Mouse (Mus musculus) forebrain, embryonic 12.5 days (tissue): ENCODE measurements around the gene Coro1c. TPM values are rescaled to one million over a fixed set of nuclear protein-coding genes. Genes with fewer than 3 reads are reported as not detected.

ENCODE experiments used
- ATAC-seq: fragments of 200-750 bp; cut with Nextera tagmentation; 2 replicates; pipeline ENCODE4 v1.8.0; 2017; ENCODE audit warnings: moderate TSS enrichment; ENCODE audit not compliant: low FRiP score
- H3K27ac ChIP-seq: fragments of 300-500 bp; sonication (generic); 2 replicates; pipeline ENCODE4 v1.5.1; 2016; ENCODE audit warnings: mild to moderate bottlenecking
- H3K27me3 ChIP-seq: fragments of 300-500 bp; sonication (generic); 2 replicates; pipeline ENCODE4 v1.6.1; 2016; ENCODE audit warnings: mild to moderate bottlenecking
- H3K36me3 ChIP-seq: fragments of 300-500 bp; sonication (generic); replicated peaks from 2 replicates; pipeline ENCODE4 v1.6.1; 2016; ENCODE audit warnings: mild to moderate bottlenecking
- H3K4me1 ChIP-seq: fragments of 300-500 bp; sonication (generic); 2 replicates; pipeline ENCODE4 v1.6.1; 2016
- H3K4me2 ChIP-seq: fragments of 300-500 bp; sonication (generic); 2 replicates; pipeline ENCODE4 v1.6.1; 2016; ENCODE audit warnings: mild to moderate bottlenecking, moderate library complexity
- H3K4me3 ChIP-seq: fragments of 300-500 bp; sonication (generic); replicated peaks from 2 replicates; pipeline ENCODE4 v1.5.1; 2016; ENCODE audit warnings: mild to moderate bottlenecking
- H3K9ac ChIP-seq: fragments of 300-500 bp; sonication (generic); 2 replicates; pipeline ENCODE4 v1.6.1; 2016; ENCODE audit warnings: mild to moderate bottlenecking
- H3K9me3 ChIP-seq: fragments of 300-500 bp; sonication (generic); 2 replicates; pipeline ENCODE4 v1.6.1; 2016
- WGBS: fragments of 180-500 bp; shearing (Covaris S2); methylation state at CpG from one replicate; pipeline ENCODE4 v1.1.7; 2016; 5-methylcytosine and 5-hydroxymethylcytosine counted together
- polyA plus RNA-seq: library from polyadenylated mRNA; unstranded; fragments of >200 nt; fragmentation: Nextera tagmentation; extraction: Ambion mirVana; gene quantifications from 2 replicates; pipeline ENCODE4 v1.2.1, GENCODE M21; 2016

The Coro1c gene
- polyA plus RNA-seq, 1 experiment from 2014 or later, result 256 TPM

- H3K4me1 ChIP-seq, result peaks cover 60% of the 10 kb centered on the region
- no peak overlapping the region for H3K4me3 ChIP-seq
- ATAC-seq, result no peak
- no peaks in the 10 kb centered on the region for H3K9me3 ChIP-seq
- peaks cover 52% of the 10 kb centered on the region for H3K36me3 ChIP-seq
- H3K27ac ChIP-seq, result no peak overlapping the region
- H3K4me2 ChIP-seq, result no peak overlapping the region
- no peaks in the 10 kb centered on the region for H3K27me3 ChIP-seq
- WGBS, result 81% methylated on average over 3 of the region's 3 CpGs
- no peak overlapping the region for H3K9ac ChIP-seq
Measured at GRCm38 (mm10) chr5:113877565-113877964, 31.0 kb downstream of the Coro1c start.

GRCm38 (mm10) chr5:113876176-113876575, 32.4 kb downstream of the Coro1c start:
- H3K27ac ChIP-seq, result peak overlapping the region; percentile 100
- WGBS, result 91% methylated on average over 7 of the region's 7 CpGs
- ATAC-seq, result no peak

GRCm38 (mm10) chr5:113875625-113876024, 32.9 kb downstream of the Coro1c start:
- no peak overlapping the region for H3K4me3 ChIP-seq
- WGBS, result 92% methylated on average over 4 of the region's 4 CpGs
- H3K4me1 ChIP-seq, result peaks cover 69% of the 10 kb centered on the region
- no peak for ATAC-seq
- no peaks in the 10 kb centered on the region for H3K9me3 ChIP-seq
- H3K27me3 ChIP-seq, result no peaks in the 10 kb centered on the region
- no peak overlapping the region for H3K4me2 ChIP-seq
- peaks cover 35% of the 10 kb centered on the region for H3K36me3 ChIP-seq
- no peak overlapping the region for H3K9ac ChIP-seq
- H3K27ac ChIP-seq, result peak overlapping the region; percentile 100

More at GRCm38 (mm10) chr5:113876176-113876575, 32.4 kb downstream of the Coro1c start:
- H3K9ac ChIP-seq, result no peak overlapping the region
- no peaks in the 10 kb centered on the region for H3K27me3 ChIP-seq
- no peaks in the 10 kb centered on the region for H3K9me3 ChIP-seq
- no peak overlapping the region for H3K4me2 ChIP-seq
- peaks cover 65% of the 10 kb centered on the region for H3K4me1 ChIP-seq
- H3K4me3 ChIP-seq, result no peak overlapping the region
- H3K36me3 ChIP-seq, result peaks cover 40% of the 10 kb centered on the region

GRCm38 (mm10) chr5:113874063-113875024, 34.2 kb downstream of the Coro1c start:
- Histone ChIP-seq H3K4me1 (peaks cover 82% of the 10 kb centered on the region), H3K27ac (peak overlapping the region; percentile 100), H3K36me3 (peaks cover 22% of the 10 kb centered on the region), H3K4me3 (peak overlapping the region; percentile 20), H3K27me3 (no peaks in the 10 kb centered on the region), H3K9ac (peak overlapping the region; percentile 56), H3K9me3 (no peaks in the 10 kb centered on the region), H3K4me2 (peak overlapping the region; percentile 43)
- 58% methylated on average over 19 of the region's 19 CpGs for WGBS
- no peak for ATAC-seq

- peak overlapping the region; percentile 43 for H3K4me2 ChIP-seq
- H3K27me3 ChIP-seq, result no peaks in the 10 kb centered on the region
- peak overlapping the region; percentile 56 for H3K9ac ChIP-seq
- H3K27ac ChIP-seq, result peak overlapping the region; percentile 100
- WGBS, result under 1% methylated on average over 15 of the region's 15 CpGs
- H3K4me3 ChIP-seq, result peak overlapping the region; percentile 20
- H3K36me3 ChIP-seq, result peaks cover 18% of the 10 kb centered on the region
- H3K4me1 ChIP-seq, result peaks cover 93% of the 10 kb centered on the region
- ATAC-seq, result peak; percentile 88
- no peaks in the 10 kb centered on the region for H3K9me3 ChIP-seq
Measured at GRCm38 (mm10) chr5:113872936-113873912, 35.3 kb downstream of the Coro1c start.

GRCm38 (mm10) chr5:113871903-113872548, 36.5 kb downstream of the Coro1c start:
- H3K9ac ChIP-seq, result peak overlapping the region; percentile 27
- ATAC-seq, result 0 out of 2 replicates have a peak, but pooled peaks have one; percentile 0
- H3K4me2 ChIP-seq, result 0 out of 2 replicates have a peak overlapping the region, but pooled peaks have one; percentile 43
- 74% methylated on average over 7 of the region's 7 CpGs for WGBS
- no peaks in the 10 kb centered on the region for H3K27me3 ChIP-seq
- H3K27ac ChIP-seq, result peak overlapping the region; percentile 100
- H3K4me3 ChIP-seq, result no peak overlapping the region
- H3K36me3 ChIP-seq, result peaks cover 18% of the 10 kb centered on the region
- peaks cover 90% of the 10 kb centered on the region for H3K4me1 ChIP-seq
- H3K9me3 ChIP-seq, result no peaks in the 10 kb centered on the region

GRCm38 (mm10) chr5:113870393-113871040, 38.0 kb downstream of the Coro1c start:
- Histone ChIP-seq H3K9ac (0 out of 2 replicates have a peak overlapping the region, but pooled peaks have one; percentile 17), H3K4me2 (no peak overlapping the region)
- ATAC-seq, result no peak

GRCm38 (mm10) chr5:113869132-113869531, 39.4 kb downstream of the Coro1c start:
- Histone ChIP-seq H3K36me3 (peaks cover 20% of the 10 kb centered on the region), H3K4me2 (no peak overlapping the region), H3K4me3 (no peak overlapping the region), H3K27me3 (no peaks in the 10 kb centered on the region), H3K9ac (no peak overlapping the region), H3K27ac (peak overlapping the region; percentile 100), H3K4me1 (peaks cover 72% of the 10 kb centered on the region), H3K9me3 (no peaks in the 10 kb centered on the region)
- WGBS, result 62% methylated on average over 11 of the region's 11 CpGs
- ATAC-seq, result no peak

More at GRCm38 (mm10) chr5:113870393-113871040, 38.0 kb downstream of the Coro1c start:
- H3K4me1 ChIP-seq, result peaks cover 84% of the 10 kb centered on the region
- H3K27me3 ChIP-seq, result no peaks in the 10 kb centered on the region
- no peaks in the 10 kb centered on the region for H3K9me3 ChIP-seq
- peak overlapping the region; percentile 100 for H3K27ac ChIP-seq
- H3K4me3 ChIP-seq, result no peak overlapping the region
- WGBS, result 39% methylated on average over 21 of the region's 21 CpGs
- H3K36me3 ChIP-seq, result peaks cover 13% of the 10 kb centered on the region

GRCm38 (mm10) chr5:113864992-113865391, 43.6 kb downstream of the Coro1c start:
- peaks cover 51% of the 10 kb centered on the region for H3K36me3 ChIP-seq
- no peak overlapping the region for H3K27ac ChIP-seq
- ATAC-seq, result no peak
- H3K4me2 ChIP-seq, result no peak overlapping the region
- H3K9ac ChIP-seq, result no peak overlapping the region
- H3K4me1 ChIP-seq, result peaks cover 46% of the 10 kb centered on the region
- WGBS, result 91% methylated on average over 6 of the region's 6 CpGs
- no peaks in the 10 kb centered on the region for H3K9me3 ChIP-seq
- no peaks in the 10 kb centered on the region for H3K27me3 ChIP-seq
- no peak overlapping the region for H3K4me3 ChIP-seq

- WGBS, result 95% methylated on average over 12 of the region's 12 CpGs
- Histone ChIP-seq H3K9me3 (no peaks in the 10 kb centered on the region), H3K9ac (no peak overlapping the region), H3K4me3 (no peak overlapping the region), H3K4me2 (no peak overlapping the region), H3K36me3 (peaks cover 51% of the 10 kb centered on the region), H3K27ac (peak overlapping the region; percentile 75; the same call in 1 of the 2 replicates), H3K4me1 (peaks cover 44% of the 10 kb centered on the region), H3K27me3 (no peaks in the 10 kb centered on the region)
- no peak for ATAC-seq
Measured at GRCm38 (mm10) chr5:113863994-113864393, 44.6 kb downstream of the Coro1c start.

GRCm38 (mm10) chr5:113862418-113862817, 46.1 kb downstream of the Coro1c start:
- peak overlapping the region; percentile 75 for H3K27ac ChIP-seq
- ATAC-seq, result no peak
- no peak overlapping the region for H3K9ac ChIP-seq
- H3K4me2 ChIP-seq, result no peak overlapping the region
- H3K27me3 ChIP-seq, result no peaks in the 10 kb centered on the region
- H3K9me3 ChIP-seq, result no peaks in the 10 kb centered on the region
- peaks cover 51% of the 10 kb centered on the region for H3K36me3 ChIP-seq
- no peak overlapping the region for H3K4me3 ChIP-seq
- 91% methylated on average over 4 of the region's 4 CpGs for WGBS
- H3K4me1 ChIP-seq, result peaks cover 42% of the 10 kb centered on the region
